Mouse (Mus musculus): Measurements from ENCODE around the gene Slc5a1. TPM values are rescaled to one million over a fixed set of nuclear protein-coding genes. Genes with fewer than 3 reads are reported as not detected.

Gene Slc5a1
- total and polyA plus RNA-seq, 2 experiments from 2014 or later: 0.16 to 0.19 TPM

GRCm38 (mm10) chr5:33142790-33143455 lies 38.9 kb downstream of the Slc5a1 start:
- DNase-seq (ENCODE audit: low spot score) (peak; percentile 79), ATAC-seq (ENCODE audit: low FRiP score) (no peak)
- no peak overlapping the region for H3K4me2 ChIP-seq (ENCODE audit: low read depth, low read length, poor library complexity, severe bottlenecking)
- H3K4me1 ChIP-seq (ENCODE audit: insufficient read depth, low read length): no peaks in the 10 kb centered on the region
- no peak overlapping the region for H3K27ac ChIP-seq (ENCODE audit: low read depth, low read length)
- 55% methylated on average over 7 of the region's 7 CpGs for WGBS
- TF ChIP-seq CTCF (IDR thresholded peaks at IDR 0.05): peak; percentile 85
- H3K4me3 ChIP-seq (ENCODE audit: low read depth, low read length): no peak overlapping the region
- no peaks in the 10 kb centered on the region for H3K27me3 ChIP-seq (ENCODE audit: insufficient read depth, low read length)
- no peaks in the 10 kb centered on the region for H3K36me3 ChIP-seq (ENCODE audit: insufficient read depth, low read length)
- no peaks in the 10 kb centered on the region for H3K9me3 ChIP-seq (ENCODE audit: low read length)
- H3K9ac ChIP-seq (replicated peaks; ENCODE audit: low read length, poor library complexity, severe bottlenecking): no peak overlapping the region

GRCm38 (mm10) chr5:33144025-33144424 lies 40.0 kb downstream of the Slc5a1 start:
- Histone ChIP-seq H3K4me1 (ENCODE audit: insufficient read depth, low read length) (no peaks in the 10 kb centered on the region), H3K4me3 (ENCODE audit: low read depth, low read length) (no peak overlapping the region), H3K27ac (ENCODE audit: low read depth, low read length) (no peak overlapping the region), H3K27me3 (ENCODE audit: insufficient read depth, low read length) (no peaks in the 10 kb centered on the region), H3K9ac (replicated peaks; ENCODE audit: low read length, poor library complexity, severe bottlenecking) (no peak overlapping the region), H3K9me3 (ENCODE audit: low read length) (no peaks in the 10 kb centered on the region), H3K36me3 (ENCODE audit: insufficient read depth, low read length) (no peaks in the 10 kb centered on the region), H3K4me2 (ENCODE audit: low read depth, low read length, poor library complexity, severe bottlenecking) (no peak overlapping the region)
- ATAC-seq (ENCODE audit: low FRiP score) (no peak), DNase-seq (ENCODE audit: low spot score) (peak; percentile 5)
- WGBS: 53% methylated on average over 5 of the region's 5 CpGs
- TF ChIP-seq CTCF (IDR thresholded peaks at IDR 0.05): peak; percentile 60

- no peak for ATAC-seq (ENCODE audit: low FRiP score)
Measured at GRCm38 (mm10) chr5:33146837-33147236, 42.8 kb downstream of the Slc5a1 start.

GRCm38 (mm10) chr5:33147691-33148090 lies 43.7 kb downstream of the Slc5a1 start:
- TF ChIP-seq CTCF (IDR thresholded peaks at IDR 0.05): no peak
- WGBS: 71% methylated on average over 6 of the region's 6 CpGs
- no peaks in the 10 kb centered on the region for H3K4me1 ChIP-seq (ENCODE audit: insufficient read depth, low read length)
- H3K9ac ChIP-seq (replicated peaks; ENCODE audit: low read length, poor library complexity, severe bottlenecking): no peak overlapping the region
- H3K27ac ChIP-seq (ENCODE audit: low read depth, low read length): no peak overlapping the region
- DNase-seq (ENCODE audit: low spot score) (peak; percentile 23), ATAC-seq (ENCODE audit: low FRiP score) (no peak)
- H3K27me3 ChIP-seq (ENCODE audit: insufficient read depth, low read length): no peaks in the 10 kb centered on the region
- H3K4me3 ChIP-seq (ENCODE audit: low read depth, low read length): no peak overlapping the region
- no peak overlapping the region for H3K4me2 ChIP-seq (ENCODE audit: low read depth, low read length, poor library complexity, severe bottlenecking)
- H3K36me3 ChIP-seq (ENCODE audit: insufficient read depth, low read length): no peaks in the 10 kb centered on the region
- no peaks in the 10 kb centered on the region for H3K9me3 ChIP-seq (ENCODE audit: low read length)

More at GRCm38 (mm10) chr5:33146837-33147236, 42.8 kb downstream of the Slc5a1 start:
- Histone ChIP-seq H3K36me3 (ENCODE audit: insufficient read depth, low read length) (no peaks in the 10 kb centered on the region), H3K4me1 (ENCODE audit: insufficient read depth, low read length) (no peaks in the 10 kb centered on the region), H3K4me3 (ENCODE audit: low read depth, low read length) (no peak overlapping the region), H3K27me3 (ENCODE audit: insufficient read depth, low read length) (no peaks in the 10 kb centered on the region), H3K9me3 (ENCODE audit: low read length) (no peaks in the 10 kb centered on the region), H3K9ac (replicated peaks; ENCODE audit: low read length, poor library complexity, severe bottlenecking) (no peak overlapping the region), H3K27ac (ENCODE audit: low read depth, low read length) (no peak overlapping the region), H3K4me2 (ENCODE audit: low read depth, low read length, poor library complexity, severe bottlenecking) (no peak overlapping the region)
- 81% methylated on average over 9 of the region's 9 CpGs for WGBS
- no peak for TF ChIP-seq CTCF (IDR thresholded peaks at IDR 0.05)
- DNase-seq (ENCODE audit: low spot score): no peak

- ATAC-seq (ENCODE audit: low FRiP score): no peak
- H3K27me3 ChIP-seq (ENCODE audit: insufficient read depth, low read length): no peaks in the 10 kb centered on the region
- TF ChIP-seq CTCF (IDR thresholded peaks at IDR 0.05): no peak
- no peaks in the 10 kb centered on the region; the same call in 1 of the 2 replicates for H3K4me1 ChIP-seq (ENCODE audit: insufficient read depth, low read length)
- no peak overlapping the region for H3K4me2 ChIP-seq (ENCODE audit: low read depth, low read length, poor library complexity, severe bottlenecking)
- no peak overlapping the region for H3K27ac ChIP-seq (ENCODE audit: low read depth, low read length)
- H3K36me3 ChIP-seq (ENCODE audit: insufficient read depth, low read length): no peaks in the 10 kb centered on the region
- no peaks in the 10 kb centered on the region for H3K9me3 ChIP-seq (ENCODE audit: low read length)
- no peak overlapping the region for H3K9ac ChIP-seq (replicated peaks; ENCODE audit: low read length, poor library complexity, severe bottlenecking)
- 28% methylated on average over 7 of the region's 7 CpGs for WGBS
- H3K4me3 ChIP-seq (ENCODE audit: low read depth, low read length): no peak overlapping the region
- DNase-seq (ENCODE audit: low spot score): no peak
Measured at GRCm38 (mm10) chr5:33193567-33193966, 89.5 kb downstream of the Slc5a1 start.

- H3K27ac ChIP-seq (ENCODE audit: low read depth, low read length): no peak overlapping the region
- TF ChIP-seq CTCF (IDR thresholded peaks at IDR 0.05): no peak
- no peak overlapping the region for H3K9ac ChIP-seq (replicated peaks; ENCODE audit: low read length, poor library complexity, severe bottlenecking)
- no peaks in the 10 kb centered on the region for H3K9me3 ChIP-seq (ENCODE audit: low read length)
- DNase-seq (ENCODE audit: low spot score) (no peak), ATAC-seq (ENCODE audit: low FRiP score) (no peak)
- H3K4me2 ChIP-seq (ENCODE audit: low read depth, low read length, poor library complexity, severe bottlenecking): no peak overlapping the region
- 84% methylated on average over 9 of the region's 9 CpGs for WGBS
- no peaks in the 10 kb centered on the region; the same call in 1 of the 2 replicates for H3K4me1 ChIP-seq (ENCODE audit: insufficient read depth, low read length)
- H3K4me3 ChIP-seq (ENCODE audit: low read depth, low read length): no peak overlapping the region
- no peaks in the 10 kb centered on the region for H3K27me3 ChIP-seq (ENCODE audit: insufficient read depth, low read length)
- no peaks in the 10 kb centered on the region for H3K36me3 ChIP-seq (ENCODE audit: insufficient read depth, low read length)
Measured at GRCm38 (mm10) chr5:33195246-33195852, 91.3 kb downstream of the Slc5a1 start.
